Mouse (Mus musculus): ENCODE measurements at regions not wholly inside any gene's neighbourhood (a gene's known extent, or its start where the extent isn't known, plus 50 kb on each side); places are given as distances from the start of the nearest gene placed in this dataset.

GRCm38 (mm10) chr12:109946179-109946578, 332.7 kb upstream of the Dio3 start:
- H3K27ac ChIP-seq (ENCODE audit: low read depth, low read length), result no peak overlapping the region
- 76% methylated on average over 3 of the region's 3 CpGs for WGBS (ENCODE audit: insufficient replicate concordance)

GRCm38 (mm10) chr12:109946936-109947335, 331.9 kb upstream of the Dio3 start:
- no peak for ATAC-seq (replicated peaks; ENCODE audit: insufficient number of reproducible peaks, low FRiP score, low TSS enrichment)
- Histone ChIP-seq H3K9ac (ENCODE audit: low read depth, low read length) (no peak overlapping the region), H3K4me3 (ENCODE audit: low read depth, low read length) (no peak overlapping the region), H3K4me1 (ENCODE audit: control insufficient read depth, insufficient read depth, low read length) (peaks cover 4% of the 10 kb centered on the region), H3K27ac (ENCODE audit: low read depth, low read length) (no peak overlapping the region), H3K27me3 (ENCODE audit: control insufficient read depth, insufficient read depth, low read length) (no peaks in the 10 kb centered on the region; the same call in 1 of the 2 replicates), H3K9me3 (replicated peaks; ENCODE audit: control insufficient read depth, low read length) (no peaks in the 10 kb centered on the region), H3K36me3 (ENCODE audit: control insufficient read depth, insufficient read depth, low read length) (no peaks in the 10 kb centered on the region), H3K4me2 (no peak overlapping the region)
- 38% methylated on average over 1 of the region's 1 CpGs for WGBS (ENCODE audit: insufficient replicate concordance)

More at GRCm38 (mm10) chr12:109946179-109946578, 332.7 kb upstream of the Dio3 start:
- no peak overlapping the region for H3K9ac ChIP-seq (ENCODE audit: low read depth, low read length)
- no peak for ATAC-seq (replicated peaks; ENCODE audit: insufficient number of reproducible peaks, low FRiP score, low TSS enrichment)
- H3K9me3 ChIP-seq (replicated peaks; ENCODE audit: control insufficient read depth, low read length), result no peaks in the 10 kb centered on the region
- H3K4me3 ChIP-seq (ENCODE audit: low read depth, low read length), result no peak overlapping the region
- H3K4me1 ChIP-seq (ENCODE audit: control insufficient read depth, insufficient read depth, low read length), result no peaks in the 10 kb centered on the region; the same call in 1 of the 2 replicates
- no peak overlapping the region for H3K4me2 ChIP-seq
- no peaks in the 10 kb centered on the region; the same call in 1 of the 2 replicates for H3K27me3 ChIP-seq (ENCODE audit: control insufficient read depth, insufficient read depth, low read length)
- no peaks in the 10 kb centered on the region for H3K36me3 ChIP-seq (ENCODE audit: control insufficient read depth, insufficient read depth, low read length)

GRCm38 (mm10) chr12:109947886-109948433, 330.9 kb upstream of the Dio3 start:
- peaks cover 4% of the 10 kb centered on the region for H3K4me1 ChIP-seq (ENCODE audit: control insufficient read depth, insufficient read depth, low read length)
- H3K36me3 ChIP-seq (ENCODE audit: control insufficient read depth, insufficient read depth, low read length), result no peaks in the 10 kb centered on the region
- 32% methylated on average over 7 of the region's 7 CpGs for WGBS (ENCODE audit: insufficient replicate concordance)
- no peak overlapping the region for H3K9ac ChIP-seq (ENCODE audit: low read depth, low read length)
- no peak overlapping the region for H3K27ac ChIP-seq (ENCODE audit: low read depth, low read length)
- no peak overlapping the region for H3K4me3 ChIP-seq (ENCODE audit: low read depth, low read length)
- H3K4me2 ChIP-seq, result no peak overlapping the region
- H3K27me3 ChIP-seq (ENCODE audit: control insufficient read depth, insufficient read depth, low read length), result no peaks in the 10 kb centered on the region; the same call in 1 of the 2 replicates
- ATAC-seq (replicated peaks; ENCODE audit: insufficient number of reproducible peaks, low FRiP score, low TSS enrichment), result no peak
- no peaks in the 10 kb centered on the region for H3K9me3 ChIP-seq (replicated peaks; ENCODE audit: control insufficient read depth, low read length)

GRCm38 (mm10) chr12:109948434-109948984, 330.4 kb upstream of the Dio3 start:
- no peaks in the 10 kb centered on the region for H3K36me3 ChIP-seq (ENCODE audit: control insufficient read depth, insufficient read depth, low read length)
- H3K9me3 ChIP-seq (replicated peaks; ENCODE audit: control insufficient read depth, low read length), result no peaks in the 10 kb centered on the region
- H3K4me2 ChIP-seq, result no peak overlapping the region
- H3K4me1 ChIP-seq (ENCODE audit: control insufficient read depth, insufficient read depth, low read length), result peaks cover 4% of the 10 kb centered on the region
- WGBS (ENCODE audit: insufficient replicate concordance), result 33% methylated on average over 16 of the region's 16 CpGs
- H3K27me3 ChIP-seq (ENCODE audit: control insufficient read depth, insufficient read depth, low read length), result no peaks in the 10 kb centered on the region; the same call in 1 of the 2 replicates
- no peak overlapping the region for H3K9ac ChIP-seq (ENCODE audit: low read depth, low read length)
- H3K27ac ChIP-seq (ENCODE audit: low read depth, low read length), result no peak overlapping the region
- no peak for ATAC-seq (replicated peaks; ENCODE audit: insufficient number of reproducible peaks, low FRiP score, low TSS enrichment)
- H3K4me3 ChIP-seq (ENCODE audit: low read depth, low read length), result no peak overlapping the region

- no peak for ATAC-seq (replicated peaks; ENCODE audit: insufficient number of reproducible peaks, low FRiP score, low TSS enrichment)
- Histone ChIP-seq H3K4me2 (no peak overlapping the region), H3K36me3 (ENCODE audit: control insufficient read depth, insufficient read depth, low read length) (no peaks in the 10 kb centered on the region), H3K4me3 (ENCODE audit: low read depth, low read length) (no peak overlapping the region), H3K9me3 (replicated peaks; ENCODE audit: control insufficient read depth, low read length) (no peaks in the 10 kb centered on the region), H3K9ac (ENCODE audit: low read depth, low read length) (no peak overlapping the region), H3K4me1 (ENCODE audit: control insufficient read depth, insufficient read depth, low read length) (peaks cover 4% of the 10 kb centered on the region), H3K27me3 (ENCODE audit: control insufficient read depth, insufficient read depth, low read length) (no peaks in the 10 kb centered on the region; the same call in 1 of the 2 replicates), H3K27ac (ENCODE audit: low read depth, low read length) (no peak overlapping the region)
- 70% methylated on average over 17 of the region's 17 CpGs for WGBS (ENCODE audit: insufficient replicate concordance)
These were observed 329.5 kb upstream of the Dio3 start for GRCm38 (mm10) chr12:109949231-109949965.

- ATAC-seq (replicated peaks; ENCODE audit: insufficient number of reproducible peaks, low FRiP score, low TSS enrichment), result no peak
- no peaks in the 10 kb centered on the region; the same call in 1 of the 2 replicates for H3K27me3 ChIP-seq (ENCODE audit: control insufficient read depth, insufficient read depth, low read length)
- WGBS (ENCODE audit: insufficient replicate concordance), result 32% methylated on average over 6 of the region's 6 CpGs
These were observed 328.2 kb upstream of the Dio3 start for GRCm38 (mm10) chr12:109950632-109951031.

GRCm38 (mm10) chr12:109951473-109951872, 327.4 kb upstream of the Dio3 start:
- Histone ChIP-seq H3K27ac (ENCODE audit: low read depth, low read length) (no peak overlapping the region), H3K4me1 (ENCODE audit: control insufficient read depth, insufficient read depth, low read length) (peaks cover 4% of the 10 kb centered on the region), H3K36me3 (ENCODE audit: control insufficient read depth, insufficient read depth, low read length) (no peaks in the 10 kb centered on the region)

More at GRCm38 (mm10) chr12:109950632-109951031, 328.2 kb upstream of the Dio3 start:
- no peak overlapping the region for H3K9ac ChIP-seq (ENCODE audit: low read depth, low read length)
- no peak overlapping the region for H3K27ac ChIP-seq (ENCODE audit: low read depth, low read length)
- no peak overlapping the region for H3K4me2 ChIP-seq
- H3K4me1 ChIP-seq (ENCODE audit: control insufficient read depth, insufficient read depth, low read length), result peaks cover 4% of the 10 kb centered on the region
- no peak overlapping the region for H3K4me3 ChIP-seq (ENCODE audit: low read depth, low read length)
- no peaks in the 10 kb centered on the region for H3K9me3 ChIP-seq (replicated peaks; ENCODE audit: control insufficient read depth, low read length)
- no peaks in the 10 kb centered on the region for H3K36me3 ChIP-seq (ENCODE audit: control insufficient read depth, insufficient read depth, low read length)

GRCm38 (mm10) chr12:109951884-109952456, 326.9 kb upstream of the Dio3 start:
- no peak overlapping the region for H3K27ac ChIP-seq (ENCODE audit: low read depth, low read length)
- ATAC-seq (replicated peaks; ENCODE audit: insufficient number of reproducible peaks, low FRiP score, low TSS enrichment), result peak; percentile 60
- H3K36me3 ChIP-seq (ENCODE audit: control insufficient read depth, insufficient read depth, low read length), result no peaks in the 10 kb centered on the region
- H3K4me2 ChIP-seq, result no peak overlapping the region
- no peaks in the 10 kb centered on the region for H3K9me3 ChIP-seq (replicated peaks; ENCODE audit: control insufficient read depth, low read length)
- WGBS (ENCODE audit: insufficient replicate concordance), result 40% methylated on average over 10 of the region's 10 CpGs
- no peak overlapping the region for H3K4me3 ChIP-seq (ENCODE audit: low read depth, low read length)
- no peak overlapping the region for H3K9ac ChIP-seq (ENCODE audit: low read depth, low read length)
- peaks cover 4% of the 10 kb centered on the region for H3K4me1 ChIP-seq (ENCODE audit: control insufficient read depth, insufficient read depth, low read length)
- no peaks in the 10 kb centered on the region; the same call in 1 of the 2 replicates for H3K27me3 ChIP-seq (ENCODE audit: control insufficient read depth, insufficient read depth, low read length)

More at GRCm38 (mm10) chr12:109951473-109951872, 327.4 kb upstream of the Dio3 start:
- no peak overlapping the region for H3K4me2 ChIP-seq
- no peaks in the 10 kb centered on the region; the same call in 1 of the 2 replicates for H3K27me3 ChIP-seq (ENCODE audit: control insufficient read depth, insufficient read depth, low read length)
- 84% methylated on average over 12 of the region's 12 CpGs for WGBS (ENCODE audit: insufficient replicate concordance)
- no peak overlapping the region for H3K4me3 ChIP-seq (ENCODE audit: low read depth, low read length)
- H3K9ac ChIP-seq (ENCODE audit: low read depth, low read length), result no peak overlapping the region
- H3K9me3 ChIP-seq (replicated peaks; ENCODE audit: control insufficient read depth, low read length), result no peaks in the 10 kb centered on the region
- ATAC-seq (replicated peaks; ENCODE audit: insufficient number of reproducible peaks, low FRiP score, low TSS enrichment), result no peak
